Mouse (Mus musculus): ENCODE results near the gene Aspdh.

The Aspdh gene

DNA sequence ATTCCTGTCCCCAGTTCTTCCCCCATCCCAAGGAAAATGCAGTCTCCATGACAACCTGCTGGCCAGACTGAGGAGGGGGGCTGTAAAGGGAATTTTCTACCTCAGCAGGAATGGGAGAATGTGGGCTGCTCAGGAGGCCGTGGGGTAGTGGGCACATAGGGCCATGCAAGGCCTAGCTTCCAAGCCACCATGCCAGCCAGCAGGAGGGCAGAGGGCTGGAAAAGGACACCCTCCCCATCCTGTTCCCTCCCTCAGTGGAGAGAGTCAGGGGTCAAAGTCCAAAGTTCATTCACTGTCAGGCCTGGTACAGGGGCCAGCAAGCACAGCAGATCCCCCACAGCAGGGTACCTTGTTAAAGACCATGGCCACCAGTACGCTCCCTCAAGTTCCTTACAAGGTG is at the start of gene Aspdh:
TSS of gene Aspdh (plus strand) at position 281 of the 400 bp plus-strand sequence.
- DNase-seq (ENCODE audit: low read depth, low spot score) = no peak

DNA sequence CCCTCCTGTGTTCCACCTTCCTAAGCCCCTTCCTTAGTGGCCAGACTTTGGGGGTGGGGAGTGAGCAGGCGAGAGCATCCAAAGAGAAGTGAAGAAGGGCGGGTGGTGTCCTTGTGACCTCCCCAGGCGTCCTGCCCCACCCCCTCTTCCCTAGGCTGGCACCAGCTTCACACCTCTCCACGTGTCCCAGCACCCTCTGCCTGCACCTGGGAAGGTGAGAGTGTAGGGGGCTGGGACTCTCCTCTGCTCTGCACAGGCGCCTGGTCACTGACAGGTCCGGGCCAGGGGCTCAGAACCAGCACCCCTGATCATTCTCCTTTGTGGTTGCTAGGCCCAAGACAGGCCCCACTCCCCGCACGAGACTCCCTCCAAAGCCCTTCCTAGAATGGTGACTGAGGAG is 37.5 kb upstream of the Aspdh start:
- DNase-seq (ENCODE audit: low read depth, low spot score) = no peak

DNA sequence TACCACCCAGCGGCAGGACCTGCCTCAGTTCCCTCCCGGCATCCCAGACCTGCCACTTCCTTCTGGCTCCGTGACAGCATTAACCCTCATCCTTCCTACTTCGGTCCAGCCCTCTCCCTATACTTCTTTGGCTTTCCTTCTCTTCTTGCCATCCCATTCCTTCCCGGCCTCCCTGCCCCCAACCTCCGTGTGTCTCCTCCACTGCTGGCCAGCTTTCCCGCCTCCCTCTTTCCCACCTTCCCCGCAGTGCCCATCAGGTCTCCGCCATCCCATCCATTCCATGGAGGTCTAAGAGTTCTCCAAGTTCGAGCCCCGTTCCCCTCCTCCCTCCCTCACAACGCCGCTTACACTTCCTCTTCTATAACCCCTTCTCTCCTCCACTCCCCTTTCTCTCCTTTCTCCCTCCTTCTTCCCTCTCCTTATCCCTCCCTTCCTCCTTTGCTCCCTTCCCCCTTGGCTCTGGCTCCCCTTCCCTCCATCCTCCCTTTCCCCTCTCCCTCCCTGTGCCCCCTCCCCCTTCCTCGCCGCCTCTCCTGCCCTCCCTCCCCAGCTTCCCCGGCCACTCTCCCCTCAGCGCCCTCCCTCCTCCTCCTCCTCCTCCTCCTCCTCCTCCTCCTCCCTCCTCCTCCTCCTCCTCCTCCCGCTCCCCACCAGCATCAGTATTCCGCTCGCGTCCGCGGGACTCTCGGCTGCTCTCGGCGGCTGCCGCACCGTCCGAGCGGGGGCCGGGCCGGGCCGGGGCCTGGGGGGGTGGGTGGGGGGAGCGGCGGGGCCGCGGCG is 36.8 kb upstream of the Aspdh start:
- no peak for DNase-seq (ENCODE audit: low read depth, low spot score)

DNA sequence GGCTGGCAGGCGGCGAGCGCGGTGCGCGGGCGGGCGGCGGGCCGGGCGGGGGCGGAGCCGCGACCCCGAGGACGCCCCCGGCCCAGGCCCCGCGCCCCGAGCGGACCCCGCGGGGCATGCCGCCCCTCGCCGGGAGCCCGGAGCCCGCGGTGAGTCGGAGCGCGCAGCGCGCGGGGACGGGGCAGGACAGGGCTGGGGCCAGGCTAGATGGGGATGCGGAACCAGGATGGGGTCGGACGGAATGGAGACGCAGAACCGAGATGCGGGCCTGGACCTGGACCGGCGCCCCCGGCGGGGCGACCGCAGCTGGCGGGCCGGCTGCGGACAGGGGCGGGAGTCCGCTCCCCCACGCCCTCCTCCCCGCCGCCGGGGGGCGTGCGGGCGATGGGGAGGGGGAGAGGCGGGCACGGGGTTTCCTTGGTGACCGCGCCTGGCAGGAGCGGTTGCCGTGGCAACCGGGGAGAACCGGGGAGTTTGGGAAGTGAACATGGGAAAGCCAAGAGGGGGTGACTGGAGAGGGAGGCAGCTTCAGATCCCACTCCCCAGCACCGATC is 36.1 kb upstream of the Aspdh start, which contains the start of gene Lrrc4b:
TSS of gene Lrrc4b (plus strand) at position 51 of the 554 bp plus-strand sequence.
- no peak for DNase-seq (ENCODE audit: low read depth, low spot score)

DNA sequence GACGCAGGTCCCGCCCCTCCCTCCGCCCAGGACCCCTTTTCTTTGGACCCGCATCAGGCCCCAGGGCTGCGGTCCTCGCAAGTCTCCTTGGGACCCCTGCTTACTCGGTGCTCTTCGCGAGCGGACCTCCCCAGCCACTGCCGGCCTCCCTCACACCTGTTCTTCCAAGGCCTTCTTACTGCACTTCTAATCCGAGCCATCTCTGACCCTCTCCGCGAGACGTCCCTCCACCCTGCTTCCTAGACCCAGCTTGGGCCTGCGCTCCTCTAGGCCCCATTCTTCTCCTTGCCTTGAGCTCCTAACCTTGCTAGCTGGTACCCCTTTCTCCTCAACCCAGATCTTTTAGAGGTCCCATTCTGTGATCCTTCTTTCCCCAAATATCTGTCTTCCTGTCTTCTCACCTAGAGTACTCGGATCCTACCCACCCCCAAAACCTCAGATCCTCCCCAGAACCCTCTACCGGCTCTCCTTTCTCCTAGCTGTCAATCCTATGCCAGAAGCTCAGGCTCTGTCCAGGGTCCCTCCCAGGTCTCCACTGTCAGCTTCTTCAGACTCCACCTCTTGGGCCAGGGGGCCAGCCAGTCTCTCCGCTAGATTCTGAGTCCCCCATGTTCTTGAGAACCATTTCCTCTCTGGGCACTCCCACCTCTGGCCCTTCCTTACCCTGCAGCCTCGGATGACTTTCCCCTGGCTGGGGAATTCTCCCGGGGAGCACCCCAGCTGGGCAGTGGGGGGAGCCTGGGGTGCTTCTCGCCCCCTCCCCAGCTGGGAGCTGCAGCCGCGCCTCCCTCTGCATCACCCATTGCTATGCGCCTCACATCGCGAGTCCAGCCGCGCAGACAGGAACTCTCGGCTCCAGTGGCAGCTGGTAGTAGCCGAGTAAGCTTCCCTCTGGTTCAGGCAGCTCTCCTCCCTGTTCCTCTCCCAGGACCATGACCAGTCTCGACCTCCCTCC is 35.4 kb upstream of the Aspdh start:
- DNase-seq (ENCODE audit: low read depth, low spot score) = no peak

DNA sequence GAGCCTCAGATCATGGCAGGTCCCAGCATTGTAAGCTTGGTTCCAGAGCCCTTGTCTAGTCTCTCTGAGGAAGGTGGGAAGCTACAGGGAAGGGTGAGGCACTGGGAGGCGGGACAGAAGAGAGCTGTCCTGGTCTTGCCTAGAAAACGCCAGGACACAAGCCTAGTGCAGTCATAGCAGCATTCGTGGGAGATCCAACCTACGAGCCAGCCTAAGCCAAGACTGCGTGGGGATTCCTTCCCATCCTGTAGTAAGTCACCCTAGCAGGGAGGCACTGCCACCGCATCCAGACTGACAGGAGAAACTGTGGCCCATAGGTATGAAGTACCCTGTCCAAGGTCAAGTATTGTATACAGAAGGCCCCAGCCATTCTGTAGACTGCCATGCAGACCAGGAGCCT is 32.6 kb upstream of the Aspdh start:
- DNase-seq (ENCODE audit: low read depth, low spot score) = no peak

DNA sequence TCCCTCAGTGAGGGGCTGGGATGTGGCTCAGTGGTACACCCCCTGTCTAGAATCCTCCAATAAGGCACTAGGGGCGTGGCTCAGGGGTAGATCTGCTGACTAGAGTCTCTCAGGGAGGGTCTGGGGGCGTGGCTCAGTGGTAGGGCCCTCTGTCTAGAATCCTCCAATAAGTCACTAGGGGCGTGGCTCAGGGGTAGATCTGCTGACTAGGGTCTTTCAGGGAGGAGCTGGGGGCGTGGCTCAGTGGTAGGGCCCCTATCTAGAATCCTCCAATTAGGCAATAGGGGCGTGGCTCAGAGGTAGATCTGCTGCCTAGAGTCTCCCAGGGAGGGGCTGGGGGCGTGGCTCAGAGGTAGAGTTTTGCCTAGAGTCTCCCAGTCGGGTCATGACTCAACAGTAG is 31.8 kb upstream of the Aspdh start:
- DNase-seq (ENCODE audit: low read depth, low spot score) = no peak

DNA sequence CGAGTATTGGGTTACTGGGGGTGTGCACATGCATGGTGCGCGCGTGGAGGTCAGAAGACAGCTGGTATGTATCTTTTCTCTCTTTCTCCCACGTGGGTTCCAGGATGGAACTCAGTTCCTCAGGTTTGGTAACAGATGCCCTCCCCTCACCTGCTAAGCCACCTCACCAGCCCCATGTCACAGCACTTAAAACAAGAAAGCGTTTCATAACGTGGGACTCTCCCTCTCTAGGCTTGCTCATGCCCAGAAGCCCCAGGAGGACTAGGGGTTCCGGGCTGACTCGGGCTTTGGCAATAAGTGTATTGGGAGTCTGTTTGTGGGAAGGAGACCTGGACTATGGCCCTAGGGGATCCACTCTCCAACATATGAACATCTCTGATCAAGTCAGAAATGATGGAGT is 31.1 kb upstream of the Aspdh start:
- DNase-seq (ENCODE audit: low read depth, low spot score) = no peak

DNA sequence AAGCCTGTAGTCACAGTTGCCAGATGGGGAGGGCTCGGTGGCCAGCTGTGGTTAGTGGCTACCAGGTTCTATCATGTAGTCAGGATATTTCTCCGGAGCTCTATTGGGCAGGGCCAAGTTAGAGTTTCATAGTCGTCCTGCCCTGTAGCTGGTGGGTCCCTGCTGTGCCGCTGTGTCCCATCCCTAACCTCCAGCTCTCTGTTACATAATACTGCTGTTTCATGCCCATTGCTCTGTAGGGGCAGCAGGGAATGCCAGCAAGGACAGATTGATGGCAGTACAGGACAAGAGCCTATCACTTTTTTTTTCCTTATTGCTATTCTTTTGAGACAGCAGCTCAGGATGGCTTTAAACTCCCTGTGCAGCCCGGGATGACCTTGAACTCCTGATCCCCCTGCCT is 29.4 kb upstream of the Aspdh start:
- no peak for DNase-seq (ENCODE audit: low read depth, low spot score)

DNA sequence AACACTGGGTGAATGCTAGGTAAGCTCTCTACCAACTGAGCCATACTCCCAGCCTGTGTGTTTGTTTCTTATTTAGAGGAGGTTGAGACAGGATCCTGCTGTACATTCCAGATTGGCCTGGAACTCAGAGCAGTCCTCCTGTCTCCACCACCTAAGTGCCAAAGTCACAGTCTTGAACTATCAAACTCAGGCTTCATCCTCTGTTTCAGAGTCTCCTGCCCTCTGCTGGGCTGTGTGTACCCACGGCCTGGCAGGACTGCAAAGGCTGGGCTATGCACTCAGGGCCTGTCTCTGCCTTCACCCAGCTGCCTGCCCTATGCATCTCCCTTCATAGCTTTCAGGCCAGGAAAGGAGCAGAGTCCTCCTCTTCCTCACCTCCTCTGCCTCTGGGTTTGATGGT is 28.9 kb upstream of the Aspdh start:
- no peak for DNase-seq (ENCODE audit: low read depth, low spot score)

DNA sequence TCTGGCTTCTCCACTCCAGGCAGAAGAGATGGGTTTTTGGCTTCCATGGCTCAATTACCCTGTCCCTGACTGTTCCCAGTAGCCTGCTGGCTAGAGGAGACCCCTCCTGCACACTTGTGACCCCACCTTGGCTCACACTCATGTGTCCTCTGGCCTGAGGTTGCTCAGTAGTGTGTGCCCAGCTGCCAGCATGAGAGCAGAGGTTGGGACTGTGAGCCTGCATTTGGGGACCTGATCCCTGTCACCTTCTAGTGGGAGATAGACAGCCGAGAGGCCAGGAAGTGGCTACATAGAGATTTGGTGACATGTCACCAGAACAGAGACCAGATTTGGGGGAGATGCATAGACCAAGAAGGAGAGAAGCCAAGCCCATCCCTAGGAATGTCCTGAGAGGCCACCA is 28.0 kb upstream of the Aspdh start:
- DNase-seq (ENCODE audit: low read depth, low spot score) = no peak

DNA sequence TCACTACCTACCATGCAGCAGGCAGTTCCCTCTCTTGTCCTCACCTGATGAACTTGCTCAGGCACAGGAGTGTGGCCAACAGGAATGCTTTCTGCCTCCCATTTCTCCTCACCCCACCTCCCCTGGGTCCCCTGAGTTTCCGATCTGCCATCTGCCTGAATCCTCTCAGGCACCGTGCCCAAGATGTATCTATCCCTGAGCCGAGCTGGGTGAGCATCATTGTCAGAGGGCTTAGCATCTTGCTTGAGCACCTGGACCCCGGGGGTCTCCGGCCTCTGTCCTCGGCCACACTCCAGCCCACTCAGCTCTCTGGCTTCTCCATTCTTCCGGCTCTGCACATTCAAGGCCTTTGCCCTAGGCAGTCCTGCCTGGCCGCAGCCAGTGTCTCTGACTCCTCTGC is 27.3 kb upstream of the Aspdh start:
- no peak for DNase-seq (ENCODE audit: low read depth, low spot score)

DNA sequence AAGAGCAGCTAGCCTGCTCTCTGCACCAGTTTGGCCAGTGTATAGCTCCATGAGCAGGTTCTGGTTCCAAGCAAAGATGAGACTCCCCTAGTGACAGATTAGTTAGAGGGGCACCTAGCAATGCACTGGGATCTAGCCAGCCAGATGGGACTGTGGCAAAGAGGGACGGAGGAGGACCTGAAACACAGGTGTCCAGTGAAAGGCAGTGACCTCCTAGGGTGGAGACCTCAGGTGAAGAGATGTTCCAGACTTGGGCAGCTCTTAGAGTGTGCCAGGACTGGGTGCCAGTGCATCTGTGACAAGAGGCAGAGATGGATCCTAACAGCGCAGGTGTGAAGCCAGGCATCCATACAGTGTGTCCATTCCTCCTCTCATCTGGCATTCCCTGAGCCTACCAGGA is 25.5 kb upstream of the Aspdh start:
- DNase-seq (ENCODE audit: low read depth, low spot score) = no peak

DNA sequence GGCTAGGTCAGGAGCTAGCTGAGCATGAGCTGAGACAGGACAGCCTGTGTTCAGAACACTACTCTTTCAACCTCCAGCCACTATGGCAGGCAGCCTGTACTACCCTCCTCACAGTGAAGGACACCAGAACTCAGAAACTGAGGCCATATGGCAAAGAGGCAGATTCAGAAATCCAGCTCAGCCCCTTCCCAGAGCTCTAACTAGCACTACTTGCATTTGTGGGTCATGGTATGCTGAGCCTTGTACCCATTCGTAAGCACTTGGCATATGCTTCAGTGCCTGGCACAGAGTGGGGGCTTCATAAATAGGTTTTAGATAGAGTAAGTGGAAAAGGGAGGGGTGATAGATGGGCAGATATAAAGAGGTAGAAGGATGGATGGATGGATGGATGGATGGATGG is 24.7 kb upstream of the Aspdh start:
- DNase-seq (ENCODE audit: low read depth, low spot score) = no peak

DNA sequence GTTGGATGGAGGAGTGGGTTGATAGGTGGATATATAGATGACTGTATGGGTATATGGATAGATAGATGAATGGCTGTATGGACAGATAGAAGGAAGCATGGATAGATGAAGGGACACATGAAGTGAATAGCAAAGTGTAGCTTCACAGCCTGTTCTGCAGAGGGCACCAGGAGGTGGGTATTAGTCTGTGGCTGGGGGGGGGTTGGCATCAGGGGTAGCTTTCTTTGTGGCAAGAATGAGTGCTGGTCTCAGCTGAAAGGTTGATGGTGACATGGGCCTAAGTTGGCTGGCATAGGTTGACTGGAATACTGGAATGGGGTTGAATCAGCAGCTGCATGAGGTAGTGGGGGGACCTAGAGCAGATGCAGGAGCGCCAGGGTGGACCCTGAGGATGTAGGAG is 24.0 kb upstream of the Aspdh start:
- DNase-seq (ENCODE audit: low read depth, low spot score) = no peak

DNA sequence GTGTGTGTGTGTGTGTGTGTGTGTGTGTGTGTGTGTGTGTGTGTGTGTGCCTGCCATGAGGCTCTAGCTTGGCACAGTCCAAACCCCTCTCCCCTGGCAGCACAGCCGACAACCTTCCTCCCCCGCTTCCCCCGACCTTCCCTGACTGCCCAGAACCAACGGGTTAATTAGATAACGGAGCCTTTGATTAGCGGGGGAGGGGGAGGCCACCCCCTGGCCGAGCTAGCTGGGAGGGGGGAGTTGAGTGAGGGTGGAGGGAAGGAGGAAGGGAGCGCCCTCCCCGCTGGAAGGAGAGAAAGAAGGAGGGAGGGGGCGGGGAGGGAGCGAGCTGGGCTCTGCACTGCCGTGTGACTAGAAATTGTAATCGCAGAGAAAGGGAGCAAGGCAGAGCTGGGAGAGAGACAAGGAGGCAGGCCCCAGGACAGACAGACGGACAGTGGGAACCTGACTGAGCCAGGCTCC is 23.5 kb upstream of the Aspdh start:
- DNase-seq (ENCODE audit: low read depth, low spot score) = no peak

DNA sequence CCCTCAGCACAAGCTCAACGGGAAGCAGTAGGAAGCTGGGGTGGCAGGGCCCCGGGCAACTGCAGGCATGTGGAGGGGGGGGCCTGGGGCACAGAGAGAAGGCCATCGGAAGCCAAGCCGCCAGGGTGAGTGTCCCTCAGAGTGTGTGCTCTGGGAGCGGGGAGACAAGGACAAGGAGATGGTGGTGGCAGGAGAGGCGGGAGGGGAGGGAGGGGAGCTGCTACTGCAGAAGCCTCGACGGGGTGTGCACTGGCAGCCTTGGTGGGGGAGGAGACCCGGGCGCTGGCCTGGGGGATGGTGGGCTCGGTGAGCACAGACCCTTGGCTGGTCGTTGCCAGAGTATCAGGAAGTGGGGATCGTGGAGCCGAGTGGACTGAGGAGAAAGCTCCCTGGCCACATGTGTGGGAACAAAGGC is 22.8 kb upstream of the Aspdh start:
- DNase-seq (ENCODE audit: low read depth, low spot score) = no peak

DNA sequence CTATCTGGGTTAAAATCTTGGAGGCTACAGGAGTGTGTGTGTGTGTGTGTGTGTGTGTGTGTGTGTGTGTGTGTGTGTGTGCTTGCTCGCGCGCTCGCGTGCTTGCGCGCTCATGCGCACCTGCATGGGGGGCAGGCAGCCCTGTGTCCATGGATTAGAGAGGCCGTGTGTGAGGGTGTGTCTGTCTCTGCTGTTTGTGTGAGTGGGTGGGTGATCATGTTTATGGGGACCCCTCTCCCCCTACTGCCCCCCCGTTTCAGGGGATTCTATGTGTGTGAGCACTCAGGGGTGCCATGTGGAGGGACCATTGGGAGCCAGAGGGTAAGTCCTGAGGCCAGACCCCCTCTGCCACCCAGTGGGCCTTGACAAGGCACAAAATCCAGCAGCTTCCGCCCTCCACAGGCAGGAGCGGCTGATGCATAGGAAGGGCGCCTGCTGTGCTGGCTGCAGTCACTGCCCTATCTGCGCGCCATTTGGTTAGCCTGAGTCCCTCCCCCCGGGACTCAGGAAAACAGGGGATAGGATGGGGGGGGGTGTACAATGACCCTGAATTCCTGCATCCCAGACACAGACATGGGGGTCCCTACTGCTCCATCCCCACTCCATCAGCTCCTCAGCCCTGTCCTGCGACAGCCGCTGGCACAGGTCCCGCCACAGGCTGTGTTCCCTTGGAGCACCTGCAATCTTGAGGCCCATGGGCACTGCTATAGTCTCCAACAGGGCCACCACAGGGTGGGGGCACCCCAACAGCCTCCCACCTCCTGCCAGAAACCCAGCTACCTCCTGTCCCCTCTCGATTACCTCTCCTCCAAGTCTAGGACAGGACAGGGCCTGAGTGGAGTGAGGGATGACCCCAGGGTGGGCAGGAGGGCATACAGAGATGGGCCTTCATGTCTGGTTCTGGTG is 21.7 kb upstream of the Aspdh start:
- no peak for DNase-seq (ENCODE audit: low read depth, low spot score)

DNA sequence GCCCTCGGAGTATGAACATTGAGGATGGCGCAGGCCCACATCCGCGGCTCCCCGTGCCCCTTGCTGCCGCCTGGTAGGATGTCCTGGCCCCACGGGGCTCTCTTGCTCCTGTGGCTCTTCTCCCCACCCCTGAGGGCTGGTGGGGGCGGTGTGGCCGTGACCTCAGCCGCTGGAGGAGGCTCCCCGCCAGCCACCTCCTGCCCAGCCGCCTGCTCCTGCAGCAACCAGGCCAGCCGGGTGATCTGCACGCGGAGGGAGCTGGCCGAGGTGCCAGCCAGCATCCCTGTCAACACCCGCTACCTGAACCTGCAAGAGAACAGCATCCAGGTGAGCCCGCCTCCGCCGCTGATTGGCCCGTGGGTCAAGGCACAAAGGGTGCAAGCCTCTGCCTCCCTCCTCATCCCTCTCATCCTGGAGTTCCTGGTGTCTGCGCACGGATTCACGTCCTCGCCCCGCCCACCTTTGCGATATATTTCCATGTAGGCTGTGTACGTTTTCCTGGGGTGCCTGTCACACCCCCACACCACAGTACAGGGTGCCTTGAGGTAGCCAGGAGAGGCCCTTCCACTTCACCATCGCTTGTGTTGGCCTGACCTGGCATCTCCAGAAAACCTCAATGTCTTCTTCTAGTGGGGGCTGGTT is 20.2 kb upstream of the Aspdh start:
- no peak for DNase-seq (ENCODE audit: low read depth, low spot score)

DNA sequence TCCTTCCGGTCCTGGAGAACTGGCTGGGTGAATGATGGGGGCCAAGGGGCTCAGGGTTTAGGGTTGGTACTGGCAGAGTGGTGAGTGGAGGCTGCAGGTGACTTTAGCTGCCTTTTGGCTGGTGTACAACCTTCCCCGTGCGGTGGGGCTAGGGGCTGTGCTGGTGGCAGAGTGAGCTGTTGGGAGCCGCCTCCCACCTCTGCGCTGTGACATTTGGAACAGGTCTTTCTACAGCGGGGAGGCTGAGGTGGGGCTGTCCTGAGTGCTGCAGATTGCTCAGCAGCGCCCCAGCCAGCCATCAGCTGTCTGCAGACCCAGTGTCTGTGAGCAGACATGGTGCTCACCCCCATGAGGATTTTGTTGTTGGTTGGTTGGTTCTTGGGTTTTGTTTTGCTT is 19.7 kb upstream of the Aspdh start:
- no peak for DNase-seq (ENCODE audit: low read depth, low spot score)
